Mouse (Mus musculus) hindbrain, embryonic 14.5 days (tissue): ENCODE data around the gene Rnf183. TPM values are rescaled to one million over a fixed set of nuclear protein-coding genes. Genes with fewer than 3 reads are reported as not detected.

Experiments used
- ATAC-seq: fragments of 200-750 bp; cut with Nextera tagmentation; 2 replicates; pipeline ENCODE4 v1.8.0; 2017; ENCODE audit warnings: moderate number of reproducible peaks, mild to moderate bottlenecking, moderate TSS enrichment, moderate library complexity; ENCODE audit not compliant: low FRiP score
- DNase-seq: peaks from one replicate; pipeline ENCODE4 v3.0.0-alpha.2; 2015; ENCODE audit warnings: low spot score
- H3K27ac ChIP-seq: fragments of 300-500 bp; sonication (generic); 2 replicates; pipeline ENCODE4 v1.5.1; 2014; ENCODE audit warnings: mild to moderate bottlenecking, moderate library complexity
- H3K27me3 ChIP-seq: fragments of 300-500 bp; sonication (generic); 2 replicates; pipeline ENCODE4 v1.6.1; 2014; ENCODE audit warnings: mild to moderate bottlenecking, low read length, mixed read lengths; ENCODE audit not compliant: control insufficient read depth, insufficient read depth
- H3K36me3 ChIP-seq: fragments of 300-500 bp; sonication (generic); replicated peaks from 2 replicates; pipeline ENCODE4 v1.6.1; 2014; ENCODE audit not compliant: control insufficient read depth, insufficient read depth
- H3K4me1 ChIP-seq: fragments of 300-500 bp; sonication (generic); replicated peaks from 2 replicates; pipeline ENCODE4 v1.6.1; 2014; ENCODE audit warnings: antibody characterized with exemption, low read length, mixed read lengths; ENCODE audit not compliant: control insufficient read depth, insufficient read depth
- H3K4me2 ChIP-seq: fragments of 300-500 bp; sonication (generic); replicated peaks from 2 replicates; pipeline ENCODE4 v1.6.1; 2014; ENCODE audit warnings: mild to moderate bottlenecking, moderate library complexity
- H3K4me3 ChIP-seq: fragments of 300-500 bp; sonication (generic); replicated peaks from 2 replicates; pipeline ENCODE4 v1.5.1; 2014; ENCODE audit warnings: mild to moderate bottlenecking, low read length
- H3K9ac ChIP-seq: fragments of 300-500 bp; sonication (generic); 2 replicates; pipeline ENCODE4 v1.6.1; 2014
- H3K9me3 ChIP-seq: fragments of 300-500 bp; sonication (generic); 2 replicates; pipeline ENCODE4 v1.6.1; 2016; ENCODE audit warnings: low read length; ENCODE audit not compliant: control insufficient read depth
- WGBS: fragments of 180-500 bp; shearing (Covaris S2); extraction: QIAGEN DNeasy Blood & Tissue Kit; methylation state at CpG from one replicate; pipeline ENCODE4 v1.1.7; 2014; 5-methylcytosine and 5-hydroxymethylcytosine counted together
- polyA plus RNA-seq: library from polyadenylated mRNA; unstranded; fragments of >200 nt; fragmentation: Nextera tagmentation; extraction: Ambion mirVana; gene quantifications from 2 replicates; pipeline ENCODE4 v1.2.1, GENCODE M21; 2014

Rnf183 gene
- polyA plus RNA-seq, 1 experiment from 2014 or later = not detected

GRCm38 (mm10) chr4:62437256-62437778 is 2.3 kb upstream of the Rnf183 start:
- no peak overlapping the region for H3K9ac ChIP-seq
- H3K4me3 ChIP-seq = no peak overlapping the region
- no peaks in the 10 kb centered on the region for H3K9me3 ChIP-seq
- ATAC-seq (no peak), DNase-seq (no peak)
- no peak overlapping the region for H3K27ac ChIP-seq
- 97% methylated on average over 3 of the region's 3 CpGs for WGBS
- H3K4me2 ChIP-seq = no peak overlapping the region
- no peaks in the 10 kb centered on the region for H3K4me1 ChIP-seq
- H3K36me3 ChIP-seq = no peaks in the 10 kb centered on the region
- H3K27me3 ChIP-seq = no peaks in the 10 kb centered on the region

- DNase-seq (no peak), ATAC-seq (no peak)
- no peaks in the 10 kb centered on the region for H3K4me1 ChIP-seq
- H3K9ac ChIP-seq = no peak overlapping the region
- H3K27ac ChIP-seq = no peak overlapping the region
- H3K9me3 ChIP-seq = no peaks in the 10 kb centered on the region
- no peaks in the 10 kb centered on the region for H3K36me3 ChIP-seq
- H3K4me3 ChIP-seq = no peak overlapping the region
- WGBS = 84% methylated on average over 7 of the region's 7 CpGs
- no peaks in the 10 kb centered on the region for H3K27me3 ChIP-seq
- no peak overlapping the region for H3K4me2 ChIP-seq
Observed at GRCm38 (mm10) chr4:62433939-62434870, 847 bp downstream of the Rnf183 start.

GRCm38 (mm10) chr4:62431522-62431921 is 3.5 kb downstream of the Rnf183 start:
- ATAC-seq (no peak), DNase-seq (no peak)
- no peak overlapping the region for H3K4me3 ChIP-seq
- H3K4me2 ChIP-seq = no peak overlapping the region
- H3K9me3 ChIP-seq = no peaks in the 10 kb centered on the region
- H3K9ac ChIP-seq = no peak overlapping the region
- H3K27me3 ChIP-seq = no peaks in the 10 kb centered on the region
- H3K4me1 ChIP-seq = no peaks in the 10 kb centered on the region
- WGBS = 77% methylated on average over 4 of the region's 4 CpGs
- H3K27ac ChIP-seq = no peak overlapping the region
- 0 out of 2 replicates have a peak, but pooled peaks cover 5% of the 10 kb centered on the region for H3K36me3 ChIP-seq

- Histone ChIP-seq H3K27ac (no peak overlapping the region), H3K36me3 (0 out of 2 replicates have a peak, but pooled peaks cover 5% of the 10 kb centered on the region), H3K9me3 (no peaks in the 10 kb centered on the region), H3K4me1 (no peaks in the 10 kb centered on the region), H3K4me2 (no peak overlapping the region), H3K9ac (no peak overlapping the region), H3K27me3 (no peaks in the 10 kb centered on the region), H3K4me3 (no peak overlapping the region)
- ATAC-seq (no peak), DNase-seq (no peak)
Observed at GRCm38 (mm10) chr4:62430678-62431077, 4.4 kb downstream of the Rnf183 start.

- DNase-seq (no peak), ATAC-seq (no peak)
- Histone ChIP-seq H3K9me3 (no peaks in the 10 kb centered on the region), H3K4me2 (no peak overlapping the region), H3K36me3 (peaks cover 15% of the 10 kb centered on the region), H3K9ac (no peak overlapping the region), H3K27ac (no peak overlapping the region), H3K4me3 (no peak overlapping the region), H3K4me1 (no peaks in the 10 kb centered on the region), H3K27me3 (no peaks in the 10 kb centered on the region)
- 91% methylated on average over 9 of the region's 9 CpGs for WGBS
Observed at GRCm38 (mm10) chr4:62429616-62430015, 5.4 kb downstream of the Rnf183 start.

- 83% methylated on average over 17 of the region's 17 CpGs for WGBS
- Histone ChIP-seq H3K9ac (no peak overlapping the region), H3K27me3 (no peaks in the 10 kb centered on the region), H3K4me1 (no peaks in the 10 kb centered on the region), H3K27ac (no peak overlapping the region), H3K9me3 (no peaks in the 10 kb centered on the region), H3K36me3 (peaks cover 29% of the 10 kb centered on the region), H3K4me2 (no peak overlapping the region), H3K4me3 (no peak overlapping the region)
- ATAC-seq (no peak), DNase-seq (no peak)
Observed at GRCm38 (mm10) chr4:62427978-62428758, 6.9 kb downstream of the Rnf183 start.

GRCm38 (mm10) chr4:62425891-62426290 is 9.2 kb downstream of the Rnf183 start:
- H3K9me3 ChIP-seq = no peaks in the 10 kb centered on the region
- ATAC-seq = no peak
- DNase-seq = no peak
- WGBS = 95% methylated on average over 4 of the region's 4 CpGs
- H3K4me2 ChIP-seq = no peak overlapping the region
- no peak overlapping the region for H3K27ac ChIP-seq
- no peaks in the 10 kb centered on the region for H3K4me1 ChIP-seq
- H3K9ac ChIP-seq = no peak overlapping the region
- H3K27me3 ChIP-seq = no peaks in the 10 kb centered on the region
- no peak overlapping the region for H3K4me3 ChIP-seq
- peaks cover 52% of the 10 kb centered on the region for H3K36me3 ChIP-seq

GRCm38 (mm10) chr4:62419091-62419490 is 16.0 kb downstream of the Rnf183 start:
- DNase-seq (no peak), ATAC-seq (no peak)
- no peak overlapping the region for H3K9ac ChIP-seq
- H3K4me1 ChIP-seq = no peaks in the 10 kb centered on the region
- WGBS = 98% methylated on average over 6 of the region's 6 CpGs
- H3K36me3 ChIP-seq = peaks cover 100% of the 10 kb centered on the region
- no peak overlapping the region for H3K4me2 ChIP-seq
- no peaks in the 10 kb centered on the region for H3K9me3 ChIP-seq
- no peaks in the 10 kb centered on the region for H3K27me3 ChIP-seq
- no peak overlapping the region for H3K4me3 ChIP-seq
- H3K27ac ChIP-seq = no peak overlapping the region

GRCm38 (mm10) chr4:62418448-62418847 is 16.6 kb downstream of the Rnf183 start:
- H3K9ac ChIP-seq = no peak overlapping the region
- H3K9me3 ChIP-seq = no peaks in the 10 kb centered on the region
- no peaks in the 10 kb centered on the region for H3K27me3 ChIP-seq
- no peak overlapping the region for H3K4me2 ChIP-seq
- H3K4me1 ChIP-seq = no peaks in the 10 kb centered on the region
- no peak overlapping the region for H3K27ac ChIP-seq
- peaks cover 100% of the 10 kb centered on the region for H3K36me3 ChIP-seq
- WGBS = 91% methylated on average over 8 of the region's 8 CpGs
- ATAC-seq (no peak), DNase-seq (no peak)
- no peak overlapping the region for H3K4me3 ChIP-seq
